Mouse (Mus musculus): ENCODE data around the gene Kcmf1.

DNA sequence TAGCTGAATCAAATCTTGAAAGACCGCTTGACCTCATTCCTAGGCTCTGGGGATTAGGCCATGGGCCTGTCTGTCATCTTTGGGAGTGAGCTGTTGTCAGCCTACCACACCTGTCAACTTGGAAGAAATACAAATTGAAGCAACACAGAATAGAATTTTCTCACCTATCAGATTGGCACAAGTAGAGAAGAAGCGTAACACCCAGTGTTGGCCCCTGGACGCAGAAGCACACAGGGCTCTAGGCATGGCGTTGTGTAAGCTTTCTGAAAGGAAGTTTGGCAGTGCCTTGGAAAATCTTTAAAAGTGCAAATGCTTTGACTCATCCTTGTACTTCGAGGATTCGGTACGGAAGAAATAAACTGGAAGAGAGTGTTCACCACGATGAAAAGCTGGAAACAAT, 107.1 kb downstream of the Kcmf1 start:
- TF ChIP-seq POLR2A (IDR thresholded peaks at IDR 0.05; ENCODE audit: insufficient read depth, low read depth, low read length) (no peak), CTCF (IDR thresholded peaks at IDR 0.05) (no peak), EP300 (IDR thresholded peaks at IDR 0.05; ENCODE audit: insufficient read depth, low read depth, low read length) (no peak)

Data from heart, adult 2 months (tissue).